Comparison of ENCODE assay signal across 7 mouse cellular contexts in the genomic region with DNA sequence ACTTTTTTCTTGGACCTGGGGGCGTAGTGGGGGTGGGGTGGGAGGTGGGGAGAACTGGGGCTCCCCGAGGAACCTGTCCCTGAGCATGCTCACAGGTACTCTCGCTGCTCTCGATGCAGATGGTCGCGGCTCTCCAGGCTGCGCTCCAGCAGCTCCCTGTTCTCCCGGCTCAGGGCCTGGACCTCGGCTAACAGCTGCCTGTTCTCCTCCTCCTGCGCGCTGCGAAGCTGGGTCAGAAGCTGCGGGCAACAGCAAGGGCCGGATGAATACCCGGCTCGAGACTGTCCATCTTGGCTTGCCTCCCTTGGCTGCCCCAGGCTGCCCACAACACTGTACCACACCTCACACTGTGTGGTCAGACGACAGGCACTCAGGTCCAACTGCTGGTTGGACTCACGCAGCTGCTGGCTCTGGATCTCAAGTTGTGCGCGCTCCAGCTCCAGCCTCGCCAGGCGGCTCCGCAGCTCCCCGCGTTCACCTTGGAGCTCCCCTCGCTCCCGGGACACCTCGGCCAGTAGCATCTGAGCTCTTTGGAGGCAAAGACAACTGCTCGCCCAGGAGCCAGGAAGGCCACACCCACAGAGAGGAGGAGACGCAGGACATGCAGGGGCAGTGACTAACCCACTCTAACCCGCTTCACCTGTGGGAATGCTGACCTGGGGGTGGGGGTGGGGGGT. TPM values are rescaled to one million over a fixed set of nuclear protein-coding genes. Genes with fewer than 3 reads are reported as not detected.
DNase-seq lines count a peak whose midpoint lies in the region; ATAC-seq and TF ChIP-seq lines count a peak whose summit lies in the region.

No protein-coding gene starts in this region.

- no peaks in the 10 kb centered on the region for H3K36me3 ChIP-seq in lung, embryonic 16.5 days (ENCODE audit: control insufficient read depth, insufficient read depth, low read length)
- H3K36me3 ChIP-seq in forebrain, embryonic 13.5 days (ENCODE audit: poor library complexity, severe bottlenecking): no peaks in the 10 kb centered on the region
- H3K36me3 ChIP-seq in stomach, embryonic 14.5 days (ENCODE audit: control insufficient read depth, insufficient read depth, low read length): no peaks in the 10 kb centered on the region

- WGBS in lung, embryonic 16.5 days: 6% methylated on average over 31 of the region's 31 CpGs
- 11% methylated on average over 31 of the region's 31 CpGs for WGBS in lung, adult 2 months
- WGBS in forebrain, embryonic 13.5 days: 2% methylated on average over 31 of the region's 31 CpGs
- WGBS in stomach, embryonic 14.5 days: 5% methylated on average over 31 of the region's 31 CpGs

- no peaks in the 10 kb centered on the region for H3K4me1 ChIP-seq in lung, embryonic 16.5 days (replicated peaks; ENCODE audit: control insufficient read depth, insufficient read depth, low read length)
- H3K4me1 ChIP-seq in lung, adult 2 months (ENCODE audit: control insufficient read depth, insufficient read depth, low read length): no peaks in the 10 kb centered on the region
- H3K4me1 ChIP-seq in forebrain, embryonic 13.5 days: peaks cover 7% of the 10 kb centered on the region
- peaks cover 2% of the 10 kb centered on the region; the same call in 1 of the 2 replicates for H3K4me1 ChIP-seq in stomach, embryonic 14.5 days (ENCODE audit: control insufficient read depth, insufficient read depth, low read length)

- no peaks in the 10 kb centered on the region for H3K9me3 ChIP-seq in lung, embryonic 16.5 days (ENCODE audit: control insufficient read depth, low read length)
- no peaks in the 10 kb centered on the region for H3K9me3 ChIP-seq in forebrain, embryonic 13.5 days (replicated peaks)
- H3K9me3 ChIP-seq in stomach, embryonic 14.5 days (ENCODE audit: control insufficient read depth, low read depth, low read length): no peaks in the 10 kb centered on the region

- peak overlapping the region; percentile 21 for H3K4me3 ChIP-seq in lung, embryonic 16.5 days (ENCODE audit: low read length)
- no peak overlapping the region for H3K4me3 ChIP-seq in lung, adult 2 months (replicated peaks; ENCODE audit: extremely low read depth, low read depth, low read length)
- H3K4me3 ChIP-seq in forebrain, embryonic 13.5 days: peak overlapping the region; percentile 12
- peak overlapping the region; percentile 9 for H3K4me3 ChIP-seq in stomach, embryonic 14.5 days (ENCODE audit: low read depth, low read length)

- no peak for TF ChIP-seq POLR2A in lung, adult 2 months (IDR thresholded peaks at IDR 0.05; ENCODE audit: borderline replicate concordance, extremely low read depth, low read depth, low read length)

- TF ChIP-seq CTCF in lung, adult 2 months (IDR thresholded peaks at IDR 0.05; ENCODE audit: insufficient read depth, low read length): no peak

- H3K27ac ChIP-seq in lung, embryonic 16.5 days (ENCODE audit: low read length): no peak overlapping the region
- H3K27ac ChIP-seq in forebrain, embryonic 13.5 days: no peak overlapping the region
- H3K27ac ChIP-seq in stomach, embryonic 14.5 days (ENCODE audit: low read length): no peak overlapping the region

- ATAC-seq in lung, embryonic 16.5 days (ENCODE audit: low read depth): peak; percentile 39; the same call in 1 of the 2 replicates
- ATAC-seq in forebrain, embryonic 13.5 days: no peak
- no peak for ATAC-seq in stomach, embryonic 14.5 days (ENCODE audit: insufficient number of reproducible peaks, insufficient read depth, low FRiP score, low read depth)

- peaks cover 37% of the 10 kb centered on the region for H3K27me3 ChIP-seq in lung, embryonic 16.5 days (ENCODE audit: control insufficient read depth, insufficient read depth, low read depth, low read length)
- H3K27me3 ChIP-seq in forebrain, embryonic 13.5 days: peaks cover 59% of the 10 kb centered on the region
- H3K27me3 ChIP-seq in stomach, embryonic 14.5 days (ENCODE audit: control insufficient read depth, insufficient read depth, low read length): peaks cover 28% of the 10 kb centered on the region

- no peak for DNase-seq in lung, adult 2 months
- peak; percentile 27 for DNase-seq in kidney, postnatal 14 days
- no peak for DNase-seq in spleen, adult 18-20 months
- no peak for DNase-seq in left cerebral cortex, adult 18-20 months (ENCODE audit: low spot score in 2 of 2)

- peak overlapping the region; percentile 26 for H3K9ac ChIP-seq in lung, embryonic 16.5 days (ENCODE audit: low read length)
- H3K9ac ChIP-seq in forebrain, embryonic 13.5 days: no peak overlapping the region
- H3K9ac ChIP-seq in stomach, embryonic 14.5 days (replicated peaks; ENCODE audit: low read depth, low read length): no peak overlapping the region

- peak overlapping the region; percentile 46 for H3K4me2 ChIP-seq in lung, embryonic 16.5 days (ENCODE audit: low read depth, low read length)
- peak overlapping the region; percentile 43 for H3K4me2 ChIP-seq in forebrain, embryonic 13.5 days
- H3K4me2 ChIP-seq in stomach, embryonic 14.5 days (replicated peaks; ENCODE audit: low read depth, low read length): peak overlapping the region; percentile 40

RNA-seq across cellular contexts. Expression of gene Rps6ka4, which starts 7.5 kb away (rescaled TPM):
- 39.1 and 41.5 TPM in 2 replicates for polyA plus RNA-seq in lung, embryonic 16.5 days (2015; fragmentation: Nextera tagmentation; extraction: Ambion mirVana)
- 45.9 and 49.8 TPM in 2 replicates for polyA plus RNA-seq in lung, adult 2 months (2012; rRNA removed)
- 4.0 and 4.2 TPM in 2 replicates for polyA plus RNA-seq in forebrain, embryonic 13.5 days (2015; fragmentation: Nextera tagmentation; extraction: Ambion mirVana)
- 24.2 and 26.1 TPM in 2 replicates for polyA plus RNA-seq in stomach, embryonic 14.5 days (2014; fragmentation: Nextera tagmentation; extraction: Ambion mirVana)
- total RNA-seq in left cerebral cortex, adult 18-20 months (2021): 10 to 100 TPM; 37.2 to 44.4 TPM

RNA-seq across cellular contexts. Expression of gene Ccdc88b, which starts 10.0 kb away (rescaled TPM):
- 1.6 and 3.0 TPM in 2 replicates for polyA plus RNA-seq in lung, embryonic 16.5 days (2015; fragmentation: Nextera tagmentation; extraction: Ambion mirVana)
- 17.3 and 19.9 TPM in 2 replicates for polyA plus RNA-seq in lung, adult 2 months (2012; rRNA removed)
- polyA plus RNA-seq in forebrain, embryonic 13.5 days (2015; fragmentation: Nextera tagmentation; extraction: Ambion mirVana): 0.19 and 0.71 TPM in 2 replicates
- 0.59 and 0.80 TPM in 2 replicates for polyA plus RNA-seq in stomach, embryonic 14.5 days (2014; fragmentation: Nextera tagmentation; extraction: Ambion mirVana)
- 1 to 10 TPM; 3.4 to 3.5 TPM for total RNA-seq in left cerebral cortex, adult 18-20 months (2021)
